Mouse (Mus musculus): ENCODE results near the gene Atg5. TPM values are rescaled to one million over a fixed set of nuclear protein-coding genes. Genes with fewer than 3 reads are reported as not detected.

Gene Atg5
- polyA plus RNA-seq, 1 experiment, result 11.6 TPM

- no peaks in the 10 kb centered on the region for H3K4me1 ChIP-seq (replicated peaks; ENCODE audit: control insufficient read depth, insufficient read depth, low read length)
- TF ChIP-seq POLR2A (IDR thresholded peaks at IDR 0.05; ENCODE audit: control insufficient read depth, extremely low read depth, insufficient read depth, low read length, poor library complexity) (no peak), CTCF (IDR thresholded peaks at IDR 0.05; ENCODE audit: borderline replicate concordance, control insufficient read depth, extremely low read depth, insufficient read depth, low read length, poor library complexity) (no peak)
- no peak overlapping the region for H3K4me3 ChIP-seq (ENCODE audit: control insufficient read depth, insufficient read depth, low read length)
- DNase-seq, result no peak
- H3K27me3 ChIP-seq (ENCODE audit: control insufficient read depth, insufficient read depth, low read length), result no peaks in the 10 kb centered on the region
- peaks cover 11% of the 10 kb centered on the region; the same call in 1 of the 2 replicates for H3K36me3 ChIP-seq (ENCODE audit: control insufficient read depth, insufficient read depth, low read length)
- H3K27ac ChIP-seq (ENCODE audit: control insufficient read depth, insufficient read depth, low read length), result no peak overlapping the region
- WGBS, result 94% methylated on average over 3 of the region's 3 CpGs
Measured at GRCm38 (mm10) chr10:44304845-44305244, 36.7 kb downstream of the Atg5 start.

- no peak overlapping the region for H3K27ac ChIP-seq (ENCODE audit: control insufficient read depth, insufficient read depth, low read length)
- H3K36me3 ChIP-seq (ENCODE audit: control insufficient read depth, insufficient read depth, low read length), result peaks cover 11% of the 10 kb centered on the region; the same call in 1 of the 2 replicates
- H3K27me3 ChIP-seq (ENCODE audit: control insufficient read depth, insufficient read depth, low read length), result no peaks in the 10 kb centered on the region
- DNase-seq, result no peak
- no peak overlapping the region for H3K4me3 ChIP-seq (ENCODE audit: control insufficient read depth, insufficient read depth, low read length)
- no peak for TF ChIP-seq POLR2A (IDR thresholded peaks at IDR 0.05; ENCODE audit: control insufficient read depth, extremely low read depth, insufficient read depth, low read length, poor library complexity)
- TF ChIP-seq CTCF (IDR thresholded peaks at IDR 0.05; ENCODE audit: borderline replicate concordance, control insufficient read depth, extremely low read depth, insufficient read depth, low read length, poor library complexity), result no peak
- WGBS, result 97% methylated on average over 6 of the region's 6 CpGs
- H3K4me1 ChIP-seq (replicated peaks; ENCODE audit: control insufficient read depth, insufficient read depth, low read length), result no peaks in the 10 kb centered on the region
Measured at GRCm38 (mm10) chr10:44306308-44306707, 38.1 kb downstream of the Atg5 start.

- no peak for DNase-seq
- H3K4me1 ChIP-seq (replicated peaks; ENCODE audit: control insufficient read depth, insufficient read depth, low read length), result no peaks in the 10 kb centered on the region
- H3K27me3 ChIP-seq (ENCODE audit: control insufficient read depth, insufficient read depth, low read length), result no peaks in the 10 kb centered on the region
- peaks cover 11% of the 10 kb centered on the region; the same call in 1 of the 2 replicates for H3K36me3 ChIP-seq (ENCODE audit: control insufficient read depth, insufficient read depth, low read length)
- H3K4me3 ChIP-seq (ENCODE audit: control insufficient read depth, insufficient read depth, low read length), result no peak overlapping the region
- TF ChIP-seq CTCF (IDR thresholded peaks at IDR 0.05; ENCODE audit: borderline replicate concordance, control insufficient read depth, extremely low read depth, insufficient read depth, low read length, poor library complexity), result no peak
- TF ChIP-seq POLR2A (IDR thresholded peaks at IDR 0.05; ENCODE audit: control insufficient read depth, extremely low read depth, insufficient read depth, low read length, poor library complexity), result no peak
- no peak overlapping the region for H3K27ac ChIP-seq (ENCODE audit: control insufficient read depth, insufficient read depth, low read length)
Measured at GRCm38 (mm10) chr10:44308280-44308679, 40.1 kb downstream of the Atg5 start.

DNA sequence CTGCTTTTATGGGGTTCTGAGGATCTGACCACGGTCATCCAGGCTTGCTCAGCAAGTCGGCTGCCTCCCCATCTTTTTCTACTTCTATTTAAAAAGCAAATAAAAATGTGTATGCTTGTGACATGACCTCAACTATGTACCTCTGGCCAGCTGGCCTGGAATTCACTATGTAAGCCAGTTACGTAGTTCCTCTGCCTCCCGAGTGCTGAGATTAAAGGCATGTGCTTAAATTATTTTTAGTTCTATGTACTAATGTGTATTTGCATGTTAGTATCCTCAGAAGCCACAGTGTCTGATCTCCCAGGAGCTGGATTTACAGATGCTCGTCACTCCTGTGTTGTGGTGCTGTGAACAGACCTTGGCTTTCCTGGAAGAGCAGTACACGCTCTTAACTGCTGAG, 41.1 kb downstream of the Atg5 start:
- DNase-seq, result no peak
- peaks cover 2% of the 10 kb centered on the region; the same call in 1 of the 2 replicates for H3K36me3 ChIP-seq (ENCODE audit: control insufficient read depth, insufficient read depth, low read length)
- WGBS, result 94% methylated on average over 6 of the region's 6 CpGs
- no peak overlapping the region for H3K27ac ChIP-seq (ENCODE audit: control insufficient read depth, insufficient read depth, low read length)
- TF ChIP-seq CTCF (IDR thresholded peaks at IDR 0.05; ENCODE audit: borderline replicate concordance, control insufficient read depth, extremely low read depth, insufficient read depth, low read length, poor library complexity) (no peak), POLR2A (IDR thresholded peaks at IDR 0.05; ENCODE audit: control insufficient read depth, extremely low read depth, insufficient read depth, low read length, poor library complexity) (no peak)
- H3K27me3 ChIP-seq (ENCODE audit: control insufficient read depth, insufficient read depth, low read length), result no peaks in the 10 kb centered on the region
- H3K4me1 ChIP-seq (replicated peaks; ENCODE audit: control insufficient read depth, insufficient read depth, low read length), result no peaks in the 10 kb centered on the region
- no peak overlapping the region for H3K4me3 ChIP-seq (ENCODE audit: control insufficient read depth, insufficient read depth, low read length)

DNA sequence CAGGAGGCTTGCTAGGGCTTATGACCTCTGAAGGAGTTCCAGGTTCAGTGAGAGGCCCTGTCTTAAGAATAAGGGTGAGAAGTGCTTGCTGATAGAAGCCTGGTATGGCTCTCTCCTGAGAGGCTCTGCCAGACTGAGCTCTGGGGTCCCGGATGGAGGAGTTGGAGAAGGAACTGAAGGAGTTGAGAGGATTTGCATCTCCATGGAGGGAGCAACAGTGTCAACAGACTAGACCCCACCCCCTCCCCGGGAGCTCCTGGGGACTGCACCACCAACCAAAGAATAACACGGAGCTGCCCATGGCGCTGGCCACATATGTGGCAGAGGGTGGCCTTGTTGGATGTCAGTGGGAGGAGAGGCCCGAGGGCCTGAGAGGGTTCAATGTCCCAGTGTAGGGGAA, 47.1 kb downstream of the Atg5 start:
- Histone ChIP-seq H3K4me3 (ENCODE audit: control insufficient read depth, insufficient read depth, low read length) (no peak overlapping the region), H3K36me3 (ENCODE audit: control insufficient read depth, insufficient read depth, low read length) (no peaks in the 10 kb centered on the region; the same call in 1 of the 2 replicates), H3K27ac (ENCODE audit: control insufficient read depth, insufficient read depth, low read length) (no peak overlapping the region), H3K4me1 (replicated peaks; ENCODE audit: control insufficient read depth, insufficient read depth, low read length) (no peaks in the 10 kb centered on the region), H3K27me3 (ENCODE audit: control insufficient read depth, insufficient read depth, low read length) (no peaks in the 10 kb centered on the region)
- 92% methylated on average over 5 of the region's 5 CpGs for WGBS
- TF ChIP-seq CTCF (IDR thresholded peaks at IDR 0.05; ENCODE audit: borderline replicate concordance, control insufficient read depth, extremely low read depth, insufficient read depth, low read length, poor library complexity), result no peak
- TF ChIP-seq POLR2A (IDR thresholded peaks at IDR 0.05; ENCODE audit: control insufficient read depth, extremely low read depth, insufficient read depth, low read length, poor library complexity), result no peak
- no peak for DNase-seq

DNA sequence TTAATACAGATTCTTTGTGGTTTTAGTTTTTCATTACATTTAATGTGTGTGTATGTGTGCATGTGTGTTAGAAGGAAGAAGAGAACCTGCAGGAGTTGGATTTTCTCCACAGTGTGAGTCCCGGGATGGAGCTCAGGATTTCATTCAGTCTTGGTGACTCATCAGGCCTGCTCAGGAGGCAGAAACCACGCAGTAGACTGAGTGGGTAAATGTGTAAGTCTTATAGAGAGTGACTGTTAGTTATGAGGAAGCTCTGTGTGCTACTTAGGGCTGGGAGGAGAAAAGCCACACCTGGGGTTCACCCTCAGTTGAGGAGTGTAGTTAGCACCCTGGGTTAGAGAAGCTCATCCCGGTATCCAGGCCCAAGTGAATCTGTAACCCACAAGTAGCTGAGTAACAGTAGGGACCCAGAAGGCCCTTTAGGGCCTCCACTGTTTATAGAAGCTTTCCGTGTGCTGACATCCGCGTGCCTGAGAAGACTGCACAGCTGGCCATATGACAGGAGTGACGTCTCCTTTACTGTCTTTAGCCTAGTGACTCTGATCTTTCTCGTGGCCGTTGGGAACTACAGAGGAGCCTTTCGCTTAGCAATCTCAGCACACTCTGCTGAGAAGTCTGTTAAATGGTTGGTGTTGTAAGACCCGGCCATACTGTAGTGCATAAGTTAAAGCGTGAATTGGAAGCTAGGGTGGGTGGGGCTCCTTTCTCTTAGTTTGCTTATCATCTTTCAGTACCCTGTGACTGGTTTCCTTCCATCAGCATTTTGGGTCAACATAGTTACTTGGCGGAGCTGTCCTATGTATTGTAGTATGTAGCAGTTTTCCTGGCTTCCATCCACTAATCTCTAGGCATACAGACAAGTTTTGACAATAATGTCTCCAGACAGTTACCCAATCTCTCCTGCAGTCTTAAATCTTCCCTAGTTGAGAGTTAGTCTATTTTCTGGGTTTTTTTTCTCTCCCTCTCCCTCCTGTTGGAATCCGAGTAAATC, 48.4 kb downstream of the Atg5 start:
- no peaks in the 10 kb centered on the region; the same call in 1 of the 2 replicates for H3K36me3 ChIP-seq (ENCODE audit: control insufficient read depth, insufficient read depth, low read length)
- 88% methylated on average over 14 of the region's 14 CpGs for WGBS
- H3K4me3 ChIP-seq (ENCODE audit: control insufficient read depth, insufficient read depth, low read length), result no peak overlapping the region
- DNase-seq, result no peak
- no peak for TF ChIP-seq CTCF (IDR thresholded peaks at IDR 0.05; ENCODE audit: borderline replicate concordance, control insufficient read depth, extremely low read depth, insufficient read depth, low read length, poor library complexity)
- H3K27me3 ChIP-seq (ENCODE audit: control insufficient read depth, insufficient read depth, low read length), result no peaks in the 10 kb centered on the region
- H3K4me1 ChIP-seq (replicated peaks; ENCODE audit: control insufficient read depth, insufficient read depth, low read length), result no peaks in the 10 kb centered on the region
- no peak overlapping the region for H3K27ac ChIP-seq (ENCODE audit: control insufficient read depth, insufficient read depth, low read length)

Data from thymus, adult 2 months (tissue).